In the genomic region with DNA sequence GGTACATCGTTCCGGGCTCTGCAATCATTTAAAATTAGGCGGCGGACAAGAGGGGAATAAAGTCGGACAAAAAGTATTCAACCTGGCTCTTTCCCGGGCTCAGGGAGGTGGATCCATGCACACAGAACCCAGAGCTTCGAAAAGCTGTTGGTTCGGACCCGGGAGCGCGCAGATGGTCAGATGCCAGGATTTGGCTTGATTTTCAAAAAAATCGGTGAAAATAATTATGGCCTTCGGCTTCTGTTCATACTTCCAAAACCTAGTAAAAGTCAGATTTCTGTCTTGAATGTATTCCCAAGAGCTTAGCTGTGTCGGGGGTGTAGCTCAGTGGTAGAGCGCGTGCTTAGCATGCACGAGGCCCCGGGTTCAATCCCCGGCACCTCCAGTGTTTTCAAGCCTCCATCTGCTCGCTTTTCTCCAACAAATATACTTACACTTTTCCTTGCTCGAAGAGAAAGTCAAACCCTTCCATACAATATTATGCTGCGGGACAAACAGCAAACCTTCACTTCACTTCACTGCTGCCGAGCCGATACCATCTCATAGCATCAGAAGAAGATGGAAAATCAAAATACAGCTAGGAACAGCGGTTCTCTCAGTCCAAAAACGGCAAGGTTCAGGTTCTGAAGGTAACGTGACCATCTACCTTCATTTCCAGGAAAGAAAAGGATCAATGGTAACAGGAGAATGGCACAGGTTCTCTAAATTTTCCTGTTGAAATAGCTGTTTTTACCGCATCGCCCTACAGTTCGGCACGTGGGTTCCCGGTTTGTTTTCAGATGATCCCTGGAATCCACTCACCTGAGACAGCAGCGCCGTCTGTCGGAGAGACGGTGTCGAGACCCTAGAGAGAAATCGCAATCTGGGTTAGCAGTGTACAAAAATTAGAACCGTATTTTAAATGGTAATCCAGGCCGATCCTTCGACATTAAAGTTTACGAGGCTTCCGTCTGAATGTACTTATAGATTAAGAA, we compare ENCODE assay signal across 1 mouse cellular context.
TF ChIP-seq lines count a peak whose summit lies in the region.

No protein-coding gene starts in this region.

TF ChIP-seq in MEL, 35 proteins besides CTCF, POLR2A, EP300 and RAD21 (continued from another document):
- TF ChIP-seq NELFE (IDR thresholded peaks at IDR 0.05; ENCODE audit: low read depth, low read length) (no peak), SMC3 (IDR thresholded peaks at IDR 0.05; ENCODE audit: low read depth, low read length) (peak; percentile 71), ZC3H11A (IDR thresholded peaks at IDR 0.05; ENCODE audit: low read depth, low read length) (peak; percentile 87), ELF1 (IDR thresholded peaks at IDR 0.05; ENCODE audit: low read depth, low read length) (peak; percentile 56), UBTF (IDR thresholded peaks at IDR 0.05; ENCODE audit: borderline replicate concordance, insufficient read depth, low read depth, low read length) (no peak), KAT2A (conservative IDR thresholded peaks at IDR 0.05; ENCODE audit: low read depth, low read length) (no peak; the same call in 1 of the 2 replicates), USF2 (IDR thresholded peaks at IDR 0.05; ENCODE audit: borderline replicate concordance in 1 of 2, insufficient read depth in 1 of 2, low read depth in 1 of 2, low read length in 2 of 2) (no peak), ZNF384 (IDR thresholded peaks at IDR 0.05; ENCODE audit: low read depth, low read length) (no peak; the same call in 1 of the 2 replicates), ZMIZ1 (IDR thresholded peaks at IDR 0.05; ENCODE audit: low read depth, low read length) (no peak), MXI1 (IDR thresholded peaks at IDR 0.05; ENCODE audit: low read depth, low read length) (peak; percentile 97), MAX (IDR thresholded peaks at IDR 0.05; ENCODE audit: low read length) (peak; percentile 84), TBP (IDR thresholded peaks at IDR 0.05; ENCODE audit: low read depth, low read length) (peak; percentile 100), CHD2 (IDR thresholded peaks at IDR 0.05; ENCODE audit: low read length) (no peak), TAL1 (IDR thresholded peaks at IDR 0.05; ENCODE audit: low read length) (no peak), ETS1 (IDR thresholded peaks at IDR 0.05; ENCODE audit: low read depth, low read length) (no peak), MAZ (IDR thresholded peaks at IDR 0.05; ENCODE audit: low read depth, low read length) (no peak), MYC (IDR thresholded peaks at IDR 0.05; ENCODE audit: low read depth, low read length) (peak; percentile 73), MEF2A (IDR thresholded peaks at IDR 0.05; ENCODE audit: extremely low read depth, insufficient replicate concordance, low read depth, low read length, poor library complexity, severe bottlenecking) (no peak), TCF12 (IDR thresholded peaks at IDR 0.05; ENCODE audit: low read depth, low read length) (0 out of 2 replicates have a peak, but pooled peaks have one; percentile 16), SIN3A (IDR thresholded peaks at IDR 0.05; ENCODE audit: low read length) (peak; percentile 91), HCFC1 (IDR thresholded peaks at IDR 0.05; ENCODE audit: low read depth, low read length) (peak; percentile 18; the same call in 1 of the 2 replicates), NRF1 (IDR thresholded peaks at IDR 0.05; ENCODE audit: insufficient read depth, low read depth, low read length, poor library complexity, severe bottlenecking) (no peak), CHD1 (IDR thresholded peaks at IDR 0.05; ENCODE audit: low read depth, low read length) (no peak), ZKSCAN1 (IDR thresholded peaks at IDR 0.05; ENCODE audit: low read depth, low read length) (no peak)
TF ChIP-seq in MEL: peak in this region for 16.
